Mouse (Mus musculus): ENCODE data around the gene Polr3c.

GRCm38 (mm10) chr3:96755935-96756334 is 28.5 kb upstream of the Polr3c start:
- TF ChIP-seq CTCF (IDR thresholded peaks at IDR 0.05; ENCODE audit: borderline replicate concordance, control insufficient read depth, extremely low read depth, insufficient read depth, low read length, poor library complexity), result no peak
- TF ChIP-seq POLR2A (IDR thresholded peaks at IDR 0.05; ENCODE audit: control insufficient read depth, extremely low read depth, insufficient read depth, low read length, poor library complexity), result no peak
